Mouse (Mus musculus) megakaryocyte progenitor cell, adult 5-6 weeks (primary cell): ENCODE measurements around the gene Gm37240. TPM values are rescaled to one million over a fixed set of nuclear protein-coding genes. Genes with fewer than 3 reads are reported as not detected.

ENCODE experiments used
- ATAC-seq: replicated peaks from 2 replicates; pipeline ENCODE4 v1.8.0; 2016; ENCODE audit warnings: mild to moderate bottlenecking, moderate TSS enrichment, inconsistent platforms; ENCODE audit not compliant: poor library complexity
- total RNA-seq, 2 experiments: library from RNA; stranded (forward) in 1 of 2; stranded (reverse) in 1 of 2; fragments of 157-497, 149-512 nt in 1 of 2; fragments of 200-1000 nt in 1 of 2; gene quantifications; 2 replicates each; pipeline versions ENCODE4 v1.2.3 to v1.2.4; 2015 to 2017

The Gm37240 gene
- total RNA-seq, 2 experiments from 2014 or later = not detected

- ATAC-seq = peak; percentile 51; the same call in 1 of the 2 replicates
These were observed 951.1 kb downstream of the Gm37240 start for GRCm38 (mm10) chr3:84936252-84936651.

GRCm38 (mm10) chr3:84935729-84936128, 951.6 kb downstream of the Gm37240 start:
- no peak for ATAC-seq

GRCm38 (mm10) chr3:84930683-84931082, 956.6 kb downstream of the Gm37240 start:
- no peak for ATAC-seq

- no peak for ATAC-seq
These were observed 958.1 kb downstream of the Gm37240 start for GRCm38 (mm10) chr3:84929171-84929570.

GRCm38 (mm10) chr3:84927901-84928300, 959.4 kb downstream of the Gm37240 start:
- ATAC-seq = 0 out of 2 replicates have a peak, but pooled peaks have one; percentile 37

- no peak for ATAC-seq
These were observed 960.0 kb downstream of the Gm37240 start for GRCm38 (mm10) chr3:84927168-84927794.

- no peak for ATAC-seq
These were observed 961.2 kb downstream of the Gm37240 start for GRCm38 (mm10) chr3:84926140-84926539.

GRCm38 (mm10) chr3:84925229-84925628, 962.1 kb downstream of the Gm37240 start:
- no peak for ATAC-seq

GRCm38 (mm10) chr3:84923670-84924069, 963.6 kb downstream of the Gm37240 start:
- ATAC-seq = no peak

GRCm38 (mm10) chr3:84923256-84923655, 964.1 kb downstream of the Gm37240 start:
- ATAC-seq = no peak

- ATAC-seq = peak; percentile 82
These were observed 965.5 kb downstream of the Gm37240 start for GRCm38 (mm10) chr3:84921704-84922420.

GRCm38 (mm10) chr3:84917903-84918679, 969.2 kb downstream of the Gm37240 start:
- ATAC-seq = no peak; the same call in 1 of the 2 replicates

GRCm38 (mm10) chr3:84914284-84914683, 973.0 kb downstream of the Gm37240 start:
- no peak for ATAC-seq

GRCm38 (mm10) chr3:84906528-84906927, 980.8 kb downstream of the Gm37240 start:
- peak; percentile 92 for ATAC-seq

- no peak for ATAC-seq
These were observed 989.4 kb downstream of the Gm37240 start for GRCm38 (mm10) chr3:84897952-84898351.

GRCm38 (mm10) chr3:84890983-84891382, 996.3 kb downstream of the Gm37240 start:
- no peak for ATAC-seq

GRCm38 (mm10) chr3:84889648-84890047, 997.7 kb downstream of the Gm37240 start:
- ATAC-seq = peak; percentile 72

GRCm38 (mm10) chr3:84883817-84884483, 1003.4 kb downstream of the Gm37240 start:
- peak; percentile 95 for ATAC-seq

GRCm38 (mm10) chr3:84876211-84876610, 1011.1 kb downstream of the Gm37240 start:
- ATAC-seq = no peak

- ATAC-seq = no peak
These were observed 1012.0 kb downstream of the Gm37240 start for GRCm38 (mm10) chr3:84875306-84875705.

- ATAC-seq = no peak
These were observed 1017.2 kb downstream of the Gm37240 start for GRCm38 (mm10) chr3:84870126-84870525.
